Mouse (Mus musculus) mouse embryonic stem cell (cell line): ENCODE data around the gene St6galnac6.

ENCODE experiments used
- in situ Hi-C, 2 experiments: fragments of 300-500 bp; cut with MboI; formaldehyde crosslinking; loops; 1 replicate in 1 of 2; 3 replicates in 1 of 2; pipeline ENCODE4 v1.14.3; 2019 to 2020; ENCODE audit warnings: low sequenced_read_pairs in 2 of 2, low pct_unique_long_range_greater_than_20kb in 1 of 2, mixed read lengths in 1 of 2; ENCODE audit not compliant: unreplicated experiment in 1 of 2

The St6galnac6 gene

DNA sequence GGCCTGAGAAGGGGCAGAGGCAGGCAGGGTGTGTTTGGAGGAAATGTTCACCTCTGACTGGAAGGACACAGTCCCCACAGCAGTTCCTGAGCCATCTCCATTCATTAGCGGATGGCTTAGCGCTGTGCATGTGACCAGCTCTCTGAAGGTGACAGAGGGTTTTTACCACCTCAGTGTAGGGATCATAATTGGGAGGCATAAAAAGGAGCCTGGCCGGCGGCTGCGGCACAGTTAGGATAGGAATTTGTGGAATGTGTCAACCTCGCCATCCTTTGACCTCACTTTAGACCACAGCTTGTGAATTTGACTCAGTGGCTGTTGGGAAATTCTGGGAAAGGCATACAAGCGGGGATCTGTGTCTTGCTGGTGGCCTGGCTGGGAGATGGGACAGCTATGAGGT lies 54.3 kb downstream of the St6galnac6 start:
- in situ Hi-C loops = no loop called here

DNA sequence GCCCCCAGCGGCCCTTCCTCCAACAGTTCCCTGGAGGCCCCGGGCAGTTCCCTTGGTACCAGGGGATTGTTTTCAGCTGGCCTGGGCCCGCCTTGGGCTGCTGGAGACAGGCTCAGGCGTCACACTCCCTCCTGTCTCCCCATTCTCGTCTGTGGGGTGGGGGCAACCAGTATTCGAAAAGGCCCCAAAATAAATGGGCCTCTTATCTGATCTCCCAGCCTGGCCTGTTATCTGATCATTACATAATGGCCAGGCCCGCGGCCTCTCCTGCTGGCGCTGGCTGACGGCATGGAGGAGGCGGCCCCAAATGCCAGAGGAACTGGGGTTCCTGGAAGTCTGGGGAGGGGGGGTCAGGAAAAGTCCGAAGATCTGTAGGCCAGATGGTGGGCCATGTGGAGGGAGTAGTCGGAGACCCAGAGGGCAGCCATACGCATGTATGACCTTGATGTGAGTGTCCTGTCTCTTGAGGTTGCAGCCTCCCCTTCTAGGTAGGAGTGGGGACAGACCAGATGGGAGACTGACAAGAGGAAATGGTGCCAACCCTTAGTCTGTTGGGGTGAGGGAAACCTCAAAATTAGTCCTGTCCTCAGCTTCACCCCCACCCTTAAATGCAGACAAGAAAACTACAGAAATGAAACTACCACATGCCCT lies 55.4 kb downstream of the St6galnac6 start:
- in situ Hi-C loops = no loop called here

DNA sequence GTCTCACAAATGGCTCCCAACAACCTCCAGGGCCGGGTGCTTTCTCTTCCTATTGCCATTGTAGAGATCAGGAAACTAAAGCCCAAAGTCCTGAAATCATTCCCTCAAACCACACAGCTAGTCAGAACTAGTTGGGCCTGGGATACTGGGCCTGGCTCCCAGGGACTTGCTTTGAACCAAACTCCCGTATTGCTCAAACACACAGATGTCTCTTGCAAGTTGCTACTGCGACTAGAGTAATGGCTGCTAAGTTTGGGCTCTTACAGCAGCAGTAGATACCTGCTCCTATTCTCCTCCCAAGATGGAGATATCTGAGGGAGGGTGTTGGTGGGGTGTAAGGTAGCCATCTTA lies 55.9 kb downstream of the St6galnac6 start:
- in situ Hi-C loops = no loop called here

- in situ Hi-C loops = no loop called here
Measured at GRCm38 (mm10) chr2:32655826-32656225, 56.3 kb downstream of the St6galnac6 start.

- in situ Hi-C loops = no loop called here
Measured at GRCm38 (mm10) chr2:32658873-32659272, 59.4 kb downstream of the St6galnac6 start.

DNA sequence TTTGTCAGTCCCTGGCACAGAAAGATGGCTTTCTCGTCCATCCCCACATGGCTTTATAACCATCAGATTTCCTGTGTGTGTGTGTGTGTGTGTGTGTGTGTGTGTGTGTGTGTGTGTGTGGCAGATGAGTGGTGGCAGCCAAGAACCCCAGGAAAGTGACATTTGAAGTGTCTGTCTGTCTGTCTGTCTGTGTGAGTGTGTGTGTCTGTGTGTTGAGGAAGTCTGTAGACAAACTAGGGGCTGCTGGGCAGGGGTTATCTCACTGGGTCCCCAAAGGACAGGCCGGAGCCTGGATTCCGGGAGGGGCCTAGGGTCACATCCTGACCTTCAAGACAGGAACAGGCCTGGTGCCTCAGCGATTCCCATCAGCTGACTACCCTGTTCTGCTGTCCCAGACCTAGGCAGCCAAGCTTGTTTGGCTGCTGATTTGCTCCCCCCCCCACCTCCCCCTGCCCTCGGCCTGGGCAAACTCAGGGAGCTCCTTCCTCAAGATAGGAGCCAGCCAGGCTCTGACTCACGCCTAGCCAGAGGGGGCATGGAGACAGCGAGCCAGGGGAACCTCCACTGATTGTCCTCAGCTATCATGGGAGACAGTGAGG lies 62.1 kb downstream of the St6galnac6 start:
- in situ Hi-C loops = no loop called here

- in situ Hi-C loops = no loop called here
Measured at GRCm38 (mm10) chr2:32662291-32662690, 62.8 kb downstream of the St6galnac6 start.

- in situ Hi-C loops = no loop called here
Measured at GRCm38 (mm10) chr2:32665345-32665744, 65.8 kb downstream of the St6galnac6 start.

DNA sequence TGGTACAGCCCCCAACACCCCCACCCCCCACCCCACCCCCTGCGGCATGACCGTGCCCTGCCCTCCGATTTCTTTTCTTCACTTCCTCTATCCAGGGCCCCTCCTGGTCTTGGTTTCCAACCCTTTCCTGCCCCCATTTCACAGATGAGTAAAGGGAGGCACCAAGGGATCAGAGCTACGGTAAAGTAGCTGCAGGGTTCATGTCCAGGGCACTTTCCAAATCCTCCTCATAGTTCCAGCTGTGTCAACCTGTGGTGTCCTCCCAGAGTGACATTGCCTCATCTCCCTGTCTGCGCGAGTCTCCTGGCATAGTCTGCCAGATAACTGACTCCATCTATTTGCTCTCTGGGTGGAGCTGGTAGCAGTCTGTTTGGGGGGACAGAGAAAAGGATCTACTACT lies 66.3 kb downstream of the St6galnac6 start:
- in situ Hi-C loops = no loop called here

GRCm38 (mm10) chr2:32667775-32668174 lies 68.3 kb downstream of the St6galnac6 start:
- in situ Hi-C loops = no loop called here

DNA sequence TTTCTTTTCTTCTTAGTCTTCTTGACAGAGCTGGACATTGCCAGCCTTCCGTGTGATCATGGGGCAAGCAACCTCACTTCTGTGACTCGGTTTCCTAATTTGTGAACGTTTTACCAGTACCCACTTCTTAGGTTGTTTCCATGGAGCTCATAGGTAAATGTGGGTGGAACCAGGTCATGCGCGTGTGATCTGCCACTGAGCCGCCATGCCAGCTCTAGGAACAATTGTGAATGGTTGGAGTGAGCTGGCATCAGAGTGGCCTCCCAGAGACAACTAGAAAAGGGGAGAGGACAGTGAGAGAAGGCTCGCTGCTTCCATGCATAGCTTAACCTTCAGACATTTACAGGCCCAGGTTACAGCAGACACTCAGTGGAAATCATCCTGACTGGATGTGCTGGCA lies 68.7 kb downstream of the St6galnac6 start:
- in situ Hi-C loops = no loop called here

DNA sequence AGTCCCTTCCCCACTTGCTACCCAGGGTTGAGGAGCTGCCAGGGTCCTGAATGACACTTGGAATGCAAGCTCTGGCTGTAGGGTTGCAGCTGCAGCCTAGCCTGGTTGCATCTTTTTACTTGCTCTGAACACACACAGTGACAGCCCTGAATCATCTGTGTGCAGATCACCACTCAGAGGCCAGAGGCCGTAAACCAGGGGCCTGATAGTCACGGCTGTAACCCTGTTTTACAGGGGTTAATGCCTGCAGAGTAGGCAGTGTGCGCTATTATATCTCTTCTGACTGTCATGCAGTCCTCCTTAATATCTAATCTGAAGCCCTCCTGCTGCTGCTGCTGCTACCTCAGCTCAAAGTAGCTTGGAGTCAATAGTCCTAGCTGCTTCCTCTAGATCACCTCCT lies 70.4 kb downstream of the St6galnac6 start:
- in situ Hi-C loops = no loop called here
